Mouse (Mus musculus): ENCODE measurements at regions not wholly inside any gene's neighbourhood (a gene's known extent, or its start where the extent isn't known, plus 50 kb on each side); places are given as distances from the start of the nearest gene placed in this dataset.

DNA sequence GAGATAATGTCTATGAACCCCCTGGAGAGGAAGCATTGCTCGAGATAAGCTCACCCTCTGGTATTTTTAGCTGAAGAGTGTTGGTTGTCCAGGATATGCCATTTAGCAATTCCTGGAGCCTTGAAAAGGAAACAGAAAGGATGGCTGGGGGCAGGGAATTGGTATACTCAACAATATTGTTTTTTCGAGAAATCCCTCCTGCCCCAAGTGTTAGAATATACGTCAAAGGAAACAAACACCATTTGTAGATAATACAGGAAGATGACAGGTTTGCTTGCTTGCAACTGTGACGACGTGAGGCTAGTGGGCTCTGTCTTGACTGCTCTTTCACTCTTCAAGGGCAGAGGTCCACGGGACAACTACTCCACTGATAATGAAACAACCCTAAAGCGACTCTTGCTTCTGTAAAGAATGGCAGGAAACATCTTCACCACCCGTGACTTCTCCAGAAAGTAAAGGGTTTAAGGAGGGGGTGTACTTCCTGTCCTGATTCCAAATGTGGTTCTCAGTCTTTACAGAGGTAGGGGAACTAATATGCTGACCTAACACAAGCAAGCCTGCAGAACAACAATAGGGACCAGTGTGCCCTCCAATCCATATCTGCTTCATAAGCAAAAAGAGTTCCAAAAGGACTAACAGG lies 270.3 kb downstream of the Ets1 start:
- peak; percentile 32 for DNase-seq

GRCm38 (mm10) chr9:32910641-32911040 lies 274.6 kb downstream of the Ets1 start:
- no peak for DNase-seq

GRCm38 (mm10) chr9:32915633-32916032 lies 279.6 kb downstream of the Ets1 start:
- DNase-seq = no peak

DNA sequence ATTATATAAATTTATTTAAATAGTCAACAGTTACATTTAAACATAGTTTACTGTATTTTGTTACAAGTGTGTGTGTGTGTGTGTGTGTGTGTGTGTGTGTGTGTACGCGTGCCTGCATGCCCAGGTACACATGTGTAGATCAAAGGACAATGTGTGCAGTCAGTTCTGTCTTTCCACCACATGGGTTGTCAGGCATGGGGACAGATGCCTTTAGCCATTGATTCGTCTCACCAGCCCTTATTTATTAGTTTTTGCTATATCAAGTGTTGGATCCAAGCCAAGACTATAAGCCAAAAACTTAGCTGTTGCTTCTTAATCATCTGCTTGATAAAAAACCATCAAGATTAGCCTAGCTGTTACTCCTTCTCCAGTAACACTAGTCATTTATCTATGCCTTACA lies 280.7 kb downstream of the Ets1 start:
- DNase-seq = no peak

DNA sequence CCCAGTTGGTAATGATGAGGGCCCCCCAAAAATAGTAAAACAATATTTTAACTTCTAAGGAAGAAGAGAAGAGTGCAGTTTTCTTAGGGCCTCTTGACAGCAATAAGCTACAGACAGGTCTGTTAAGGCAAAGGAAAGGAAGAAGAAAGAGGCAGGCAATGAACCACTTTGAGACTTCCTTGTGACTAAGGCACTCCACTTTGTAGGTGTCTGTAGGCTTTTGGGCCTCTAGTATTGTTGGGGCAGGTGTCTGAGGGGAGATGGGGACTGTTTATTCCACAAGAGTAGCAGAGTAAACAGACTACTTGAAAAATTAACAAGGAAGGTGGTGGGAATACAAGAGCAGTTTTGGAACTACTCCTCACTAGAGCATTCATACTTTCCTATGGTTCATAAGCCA lies 287.9 kb downstream of the Ets1 start:
- no peak for DNase-seq

GRCm38 (mm10) chr9:32924333-32924886 lies 288.4 kb downstream of the Ets1 start:
- DNase-seq = no peak

DNA sequence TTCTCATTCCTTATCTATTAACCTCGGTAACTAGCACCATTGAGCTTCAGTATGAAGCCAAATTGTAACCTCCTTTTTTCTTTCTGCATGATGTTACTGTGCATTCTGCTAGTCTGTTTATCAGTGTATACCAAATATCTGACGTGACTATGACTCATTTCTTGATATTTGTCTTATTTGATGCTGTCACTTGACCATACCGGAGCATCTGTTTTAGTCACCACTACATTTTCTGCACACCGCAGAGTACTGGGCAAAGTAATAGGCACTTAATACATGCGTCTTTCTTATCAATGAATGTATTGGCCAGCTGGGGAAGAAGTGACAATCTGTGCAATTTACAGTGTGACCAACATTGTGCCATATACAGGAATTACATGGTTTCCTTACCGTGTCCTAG lies 289.0 kb downstream of the Ets1 start:
- DNase-seq = no peak

DNA sequence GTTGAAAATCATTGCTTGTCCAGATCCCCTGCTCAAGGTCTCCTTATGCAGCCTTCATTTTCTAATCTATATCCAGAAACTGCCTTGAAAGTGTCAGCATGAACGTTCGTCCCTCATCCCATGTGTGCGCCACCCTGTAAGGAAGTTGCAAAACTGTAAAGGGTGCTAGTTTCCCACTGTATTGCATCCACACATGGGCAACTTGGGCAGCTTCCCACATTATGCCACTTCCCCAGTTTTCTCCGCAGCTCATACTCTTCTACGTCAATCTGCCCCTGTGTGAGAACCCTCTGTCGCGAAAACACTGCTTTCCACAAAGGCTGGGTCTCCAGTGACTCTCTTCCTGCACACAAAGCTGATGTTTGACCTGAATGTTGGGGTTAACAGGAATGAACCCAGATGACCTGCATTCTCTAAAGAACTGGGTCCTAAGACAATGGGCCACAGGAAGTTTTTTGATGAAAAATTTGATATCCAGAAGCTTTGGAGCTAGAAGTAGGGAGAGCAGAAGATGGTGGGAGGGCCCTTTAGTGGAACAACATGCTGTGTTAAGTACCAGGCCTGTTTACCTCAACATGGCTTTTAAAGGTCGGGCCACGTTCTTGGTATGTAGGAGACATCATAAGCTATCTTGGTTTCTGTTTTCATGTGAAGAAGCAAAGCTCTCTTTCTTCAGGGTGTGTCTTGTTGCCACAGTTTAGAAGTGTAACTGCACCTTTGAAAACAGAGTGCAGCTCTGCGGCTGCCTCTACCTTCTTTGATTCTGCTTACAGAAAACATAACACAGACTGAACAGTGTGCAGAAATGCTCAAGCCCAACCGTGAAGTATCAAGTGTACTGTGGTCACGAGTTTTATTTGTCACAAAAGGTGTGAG lies 289.9 kb downstream of the Ets1 start:
- DNase-seq = no peak

- no peak for DNase-seq
Observed at GRCm38 (mm10) chr9:32927656-32928055, 291.6 kb downstream of the Ets1 start.

DNA sequence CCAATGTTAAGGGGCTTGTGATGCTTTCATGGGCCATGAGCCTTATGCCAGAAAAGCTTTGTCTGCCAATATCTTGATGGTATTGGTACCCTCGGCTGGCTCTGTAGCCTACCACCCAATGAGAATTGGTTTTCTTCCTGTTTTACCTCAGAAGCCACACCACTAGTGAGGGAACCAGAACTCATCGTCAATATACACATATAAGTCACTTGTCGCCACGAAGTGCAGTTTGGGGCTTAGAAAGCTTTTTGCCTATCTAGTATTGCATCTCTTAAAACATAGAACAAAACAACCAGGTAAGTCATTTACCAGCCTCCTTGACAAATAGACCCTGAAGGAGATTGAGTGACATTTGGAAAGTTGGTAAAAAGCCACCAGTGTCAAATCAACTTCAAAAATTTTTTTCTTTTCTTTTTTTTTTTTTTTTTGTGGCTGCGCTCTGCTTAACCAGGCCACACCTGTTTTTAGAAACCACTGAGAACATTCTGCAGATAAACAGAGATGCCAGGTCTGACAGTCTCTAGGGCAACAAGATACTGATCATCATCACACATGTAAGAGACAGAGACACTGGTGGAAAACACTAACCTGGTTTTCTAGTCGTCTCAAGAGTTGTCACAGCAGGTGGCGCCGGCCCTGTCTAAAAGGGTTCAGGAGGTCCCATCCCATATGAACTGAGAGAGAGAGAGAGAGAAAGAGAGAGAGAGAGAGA lies 292.4 kb downstream of the Ets1 start:
- DNase-seq = peak; percentile 26

DNA sequence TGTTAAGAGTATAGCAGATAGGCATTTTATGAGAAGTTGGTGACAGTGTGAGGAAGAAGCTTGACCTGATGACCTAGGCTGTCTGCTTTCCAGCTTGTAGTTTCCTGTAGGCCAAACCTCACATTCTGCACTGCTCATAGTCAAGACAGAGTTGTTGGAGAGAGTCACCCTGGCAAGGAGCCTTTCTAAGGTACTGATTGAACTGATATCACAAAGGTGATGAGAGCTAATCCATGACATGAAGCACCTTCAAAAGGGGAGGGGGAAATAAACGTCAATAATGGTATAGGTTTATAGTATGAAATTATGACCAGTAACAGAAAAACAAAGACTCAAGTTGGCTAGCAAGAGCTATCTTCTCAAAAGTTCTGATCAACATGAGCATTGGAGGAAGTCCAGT lies 293.3 kb downstream of the Ets1 start:
- DNase-seq = no peak

- no peak for DNase-seq
Observed at GRCm38 (mm10) chr9:32929826-32930225, 293.8 kb downstream of the Ets1 start.

DNA sequence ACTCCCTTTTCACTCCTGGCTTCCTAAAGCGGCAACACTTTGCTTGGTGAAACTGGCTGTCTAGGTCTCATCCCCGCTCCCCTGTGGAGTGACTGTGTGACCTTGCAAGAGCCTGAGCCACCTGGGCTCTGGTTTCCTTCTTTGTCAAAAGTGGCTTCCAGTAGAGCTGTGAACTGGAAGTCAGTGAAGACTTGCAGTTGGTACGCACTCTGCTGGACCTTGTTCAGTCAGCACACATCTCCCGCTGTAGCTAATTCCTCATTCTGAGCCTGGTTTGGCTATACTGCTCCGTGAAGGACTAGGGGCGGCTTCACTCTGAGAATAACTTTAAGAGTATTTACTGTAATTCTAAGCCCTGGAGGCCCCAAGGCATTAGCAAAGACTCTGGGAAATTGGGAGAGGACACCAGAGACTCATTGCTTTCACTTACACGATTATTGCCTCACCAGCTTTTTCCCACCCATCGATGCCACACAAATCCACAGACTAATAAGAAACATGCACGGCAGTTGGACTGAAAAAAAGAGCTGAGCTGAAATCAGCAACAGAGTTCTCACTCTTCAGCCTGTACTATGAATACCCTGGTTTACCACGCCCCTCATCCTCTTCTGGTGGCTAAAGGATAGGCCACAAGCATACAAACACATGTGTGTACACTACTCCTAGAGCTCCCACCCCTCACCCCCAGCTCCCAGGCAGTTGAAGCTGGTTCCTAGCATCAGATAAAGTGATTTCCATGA lies 295.4 kb downstream of the Ets1 start:
- DNase-seq = no peak

- DNase-seq = peak; percentile 34
Observed at GRCm38 (mm10) chr9:32933237-32934071, 297.4 kb downstream of the Ets1 start.

GRCm38 (mm10) chr9:32934436-32934835 lies 298.4 kb downstream of the Ets1 start:
- DNase-seq = no peak

DNA sequence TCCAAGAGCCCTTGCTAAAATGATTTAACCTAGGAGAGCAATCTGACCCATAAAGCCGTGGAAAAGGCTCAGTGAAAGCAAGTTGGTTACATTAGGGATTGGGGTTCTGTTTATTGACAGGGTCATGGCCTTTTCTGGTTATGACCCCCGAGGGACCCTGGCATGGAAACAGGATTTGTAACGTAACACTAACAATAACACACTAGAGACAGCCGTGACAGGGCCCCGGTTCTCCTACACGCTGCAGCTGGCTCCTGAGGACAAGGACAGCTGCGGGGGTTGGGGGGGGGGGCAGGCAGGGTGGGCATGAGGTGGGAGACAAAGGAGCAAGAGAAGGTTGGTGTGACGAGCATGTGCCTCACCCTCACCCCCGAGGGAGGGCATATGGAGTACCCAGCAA lies 300.4 kb downstream of the Ets1 start:
- no peak for DNase-seq

GRCm38 (mm10) chr9:32937391-32937790 lies 301.4 kb downstream of the Ets1 start:
- no peak for DNase-seq

- no peak for DNase-seq
Observed at GRCm38 (mm10) chr9:32938857-32939256, 302.8 kb downstream of the Ets1 start.

GRCm38 (mm10) chr9:32939626-32940025 lies 303.6 kb downstream of the Ets1 start:
- DNase-seq = no peak

DNA sequence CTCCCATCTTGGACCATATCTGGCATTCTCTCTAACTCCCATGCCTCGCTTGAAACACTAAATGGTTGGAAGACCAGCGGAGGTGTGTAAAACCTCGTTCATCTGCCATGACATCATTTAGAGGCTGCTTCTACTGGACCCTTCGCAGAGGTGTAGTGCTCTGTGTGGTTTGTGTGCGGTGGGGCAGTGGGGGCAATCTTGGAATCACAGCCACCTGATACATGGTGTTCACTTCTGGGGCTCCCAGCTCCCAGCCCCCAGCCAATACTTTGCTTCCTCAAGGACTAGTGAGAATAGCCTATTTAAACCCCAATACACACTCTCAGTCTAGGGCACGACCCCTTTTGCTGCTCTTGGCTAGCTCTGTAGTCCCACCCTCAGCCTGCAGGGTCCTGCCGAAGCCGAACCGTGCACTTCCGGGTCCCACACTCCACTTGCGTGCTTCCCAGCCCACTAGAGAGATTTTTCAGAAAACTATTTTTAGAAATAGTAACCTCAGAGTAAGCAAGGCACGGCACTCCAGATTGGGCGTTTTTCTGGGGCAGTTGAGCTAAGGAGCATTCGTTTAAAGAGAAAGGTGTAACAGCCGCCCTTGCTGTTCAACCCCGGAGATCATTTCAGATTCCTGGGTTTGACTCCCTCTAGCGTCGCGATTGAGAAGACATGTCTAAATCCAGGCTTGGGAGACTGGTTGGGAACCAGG lies 304.2 kb downstream of the Ets1 start:
- DNase-seq = peak; percentile 85

Data from adrenal gland, postnatal 14 days (tissue).